Mouse (Mus musculus) adipocyte (in vitro differentiated cells): ENCODE results near the gene 4933409G03Rik.
A peak's percentile ranks its signal among the peaks of the same experiment; 100 is the strongest.
"Not testable (repeated sequence)": the region's sequence is repeated elsewhere in the genome, so short reads cannot be mapped to it uniquely, and the experiment has no call there.

Experiments
- DNase-seq: peaks from one replicate; pipeline ENCODE4 v3.0.0-alpha.2; 2016; ENCODE audit warnings: low spot score

Gene 4933409G03Rik

DNA sequence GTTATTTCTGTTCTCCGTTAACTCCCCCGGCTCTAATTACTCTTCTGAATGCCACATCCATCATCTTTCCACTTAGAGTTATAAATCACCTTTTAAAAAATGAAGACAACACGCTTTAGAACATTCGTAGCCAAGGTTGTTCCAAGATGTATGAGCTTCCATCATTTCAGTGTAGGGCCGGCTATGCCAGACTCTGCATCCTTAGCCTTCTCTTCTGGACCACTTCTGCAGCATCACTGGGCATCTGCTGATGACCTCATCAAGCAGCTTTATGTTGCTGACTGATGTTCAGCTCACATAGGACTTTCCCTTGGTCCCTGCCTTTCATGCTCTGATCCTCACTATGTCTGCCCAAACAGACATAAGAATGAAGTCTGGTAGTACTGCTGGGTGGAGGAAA is at the start of gene 4933409G03Rik:
4933409G03Rik (plus strand) TSS at position 301 of the 400 bp plus-strand sequence.
- no peak for DNase-seq

- DNase-seq = no peak
These were observed 38.0 kb upstream of the 4933409G03Rik start for GRCm38 (mm10) chr2:68544190-68544589.

- no peak for DNase-seq
These were observed 21.4 kb upstream of the 4933409G03Rik start for GRCm38 (mm10) chr2:68560821-68561220.

GRCm38 (mm10) chr2:68563331-68563730 is 18.9 kb upstream of the 4933409G03Rik start:
- peak; percentile 64 for DNase-seq

DNA sequence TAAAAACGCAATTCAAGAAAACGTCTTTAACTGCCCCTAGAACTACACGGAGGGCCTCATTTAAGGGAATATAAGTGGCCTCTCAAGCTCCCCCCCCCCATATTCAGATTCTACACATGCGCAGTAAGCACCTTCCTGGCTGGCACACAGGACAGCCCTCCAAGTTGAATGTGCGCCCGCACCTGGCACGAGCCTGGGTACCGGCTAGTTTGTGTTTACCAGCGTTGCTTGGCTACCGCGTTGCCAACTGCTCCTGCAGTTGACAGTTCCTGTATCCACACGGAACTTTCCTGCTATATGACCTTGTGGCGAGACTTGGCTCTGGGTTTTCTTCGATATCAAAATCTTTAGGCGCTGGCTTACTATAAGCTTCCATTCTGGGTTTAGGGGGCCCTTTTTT is 13.9 kb upstream of the 4933409G03Rik start:
- DNase-seq = no peak

- no peak for DNase-seq
These were observed 9.9 kb upstream of the 4933409G03Rik start for GRCm38 (mm10) chr2:68572340-68572739.

- no peak for DNase-seq
These were observed 10.6 kb downstream of the 4933409G03Rik start for GRCm38 (mm10) chr2:68592765-68593164.

DNA sequence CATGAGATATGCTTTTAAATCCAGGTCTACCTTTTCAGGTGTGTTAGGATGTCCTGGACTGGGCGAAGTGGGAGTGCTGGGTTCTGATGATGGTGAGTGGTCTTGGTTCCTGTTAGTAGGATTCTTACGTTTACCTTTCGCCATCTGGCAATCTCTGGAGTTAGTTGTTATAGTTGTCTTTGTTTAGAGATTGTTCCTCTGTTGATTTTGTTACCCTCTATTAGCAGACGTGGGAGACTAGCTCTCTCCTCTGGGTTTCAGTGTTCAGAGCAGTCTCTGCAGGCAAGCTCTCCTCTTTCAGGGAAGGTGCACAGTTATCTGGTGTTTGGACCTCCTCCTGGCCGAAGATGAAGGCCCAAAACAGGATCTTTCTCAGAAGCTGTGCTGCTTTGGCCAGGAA is 74.0 kb downstream of the 4933409G03Rik start, which contains the start of gene 4932414N04Rik:
4932414N04Rik (plus strand) TSS at position 301 of the 400 bp plus-strand sequence.
- not testable (repeated sequence) for DNase-seq
